Mouse (Mus musculus) CD4-positive helper T cell, adult 2 months (primary cell): Measurements from ENCODE around the gene Tecpr2.

Experiments used
- DNase-seq: peaks from one replicate; pipeline ENCODE4 v3.0.0-alpha.2; 2012; ENCODE audit warnings: low read depth, missing footprints, low spot score

Gene Tecpr2

DNA sequence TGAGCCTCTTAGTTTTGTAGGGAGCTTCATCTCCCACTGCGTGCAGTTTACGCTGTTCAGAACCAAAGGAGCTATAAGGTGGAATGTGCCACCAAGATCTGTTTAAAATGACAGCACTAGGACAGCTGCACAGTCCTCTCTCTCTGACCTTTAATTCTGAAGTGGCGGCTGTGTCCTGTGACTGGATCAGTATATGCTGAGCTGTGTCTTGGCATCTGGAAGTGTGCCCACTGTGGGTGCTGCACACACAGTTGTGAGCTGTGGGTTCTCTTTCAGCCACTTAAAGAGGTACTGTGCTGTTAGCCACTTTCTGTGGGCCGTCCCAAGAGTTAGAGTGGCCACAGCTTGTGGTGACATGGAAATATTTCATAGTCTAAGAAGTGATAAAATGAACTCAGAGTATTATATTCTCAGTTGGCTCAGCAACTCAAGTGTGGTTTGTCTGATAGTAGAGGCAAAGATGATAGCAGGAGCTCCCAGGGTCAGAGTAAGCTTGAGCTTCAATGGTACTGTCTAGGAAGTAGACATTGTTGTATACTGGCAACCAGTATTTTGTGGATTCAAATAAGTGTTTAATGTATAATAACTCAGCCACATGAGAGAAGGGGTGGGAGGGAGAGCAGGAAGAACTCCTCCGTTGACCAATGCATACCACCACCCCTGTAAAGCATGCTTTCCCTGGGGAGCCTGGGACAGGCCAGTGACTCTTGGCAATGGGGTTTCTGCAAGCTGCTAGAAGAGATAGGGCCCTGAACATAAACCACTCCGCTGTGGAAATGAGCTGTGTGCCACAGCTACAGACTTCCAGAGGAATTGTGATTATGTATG is 59.2 kb downstream of the Tecpr2 start:
- DNase-seq, result no peak

DNA sequence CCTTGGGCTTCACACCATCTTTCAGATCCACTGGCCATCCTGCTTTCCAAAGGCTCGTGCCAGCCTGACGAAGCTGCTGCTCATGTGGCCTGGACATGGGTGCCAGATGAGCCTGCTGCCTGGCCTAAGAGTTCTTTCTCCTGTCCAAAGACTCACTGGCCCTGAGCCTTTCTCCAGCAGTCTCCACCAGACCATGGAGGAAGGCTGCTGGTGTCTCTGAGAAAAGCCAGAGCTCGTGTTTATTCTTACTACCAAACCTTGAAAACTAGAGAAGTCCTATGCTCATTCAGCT is 59.8 kb downstream of the Tecpr2 start:
- no peak for DNase-seq

DNA sequence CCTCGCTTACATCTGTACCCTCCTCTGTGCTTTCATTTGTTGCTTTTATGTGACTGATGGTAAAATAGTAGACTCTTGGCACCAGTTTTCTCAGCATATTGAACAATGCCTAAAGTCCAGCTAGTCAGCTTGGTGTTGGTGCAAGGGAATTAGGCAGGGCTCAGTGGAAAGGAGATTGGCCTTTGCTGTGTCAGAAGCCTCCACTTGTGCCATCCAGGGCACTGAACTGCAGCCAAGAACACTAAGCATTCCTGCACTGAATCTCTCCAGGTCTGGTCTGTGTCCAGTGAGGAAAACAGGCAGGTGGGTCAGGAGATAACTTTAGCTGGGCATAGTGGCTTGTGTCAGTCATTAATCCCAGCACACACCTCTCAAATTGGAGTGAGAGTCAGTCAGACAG is 60.3 kb downstream of the Tecpr2 start:
- no peak for DNase-seq

DNA sequence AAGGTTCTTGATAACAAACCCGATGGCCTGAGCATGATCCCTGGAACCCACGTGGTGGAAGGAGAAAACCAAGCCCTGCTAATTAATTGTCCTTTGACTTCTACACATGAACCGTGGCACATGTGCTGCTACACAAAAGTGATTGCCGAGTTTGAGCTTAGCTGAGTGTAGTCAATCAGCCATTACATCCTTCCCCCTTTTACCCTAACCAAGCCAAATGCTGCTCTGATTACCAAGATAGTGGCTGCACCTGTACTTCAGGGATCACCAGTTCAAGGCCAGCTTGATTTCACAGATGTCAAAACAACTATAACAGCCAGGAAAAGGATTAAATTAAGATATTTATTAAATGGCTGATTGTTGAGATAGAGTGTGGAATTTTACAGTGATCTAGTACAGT is 61.1 kb downstream of the Tecpr2 start:
- DNase-seq, result no peak

DNA sequence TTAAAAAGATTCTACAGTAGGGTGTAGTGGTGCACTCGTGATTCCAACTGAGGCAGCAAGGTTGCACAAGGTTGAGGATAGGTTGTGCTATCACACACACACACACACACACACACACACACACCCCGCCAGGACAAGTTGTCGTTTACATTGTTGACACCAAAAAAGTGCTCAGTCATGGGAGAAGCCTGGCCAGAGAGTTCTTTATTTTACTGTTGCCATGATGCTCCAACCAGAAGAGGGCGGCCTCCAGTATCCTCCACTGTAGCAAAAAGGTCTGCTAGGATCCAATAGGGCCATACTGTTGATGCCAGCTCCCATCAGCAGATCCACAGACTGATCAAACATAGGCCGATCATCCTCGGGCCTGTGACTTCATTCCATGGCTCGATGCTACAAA is 62.2 kb downstream of the Tecpr2 start:
- no peak for DNase-seq

DNA sequence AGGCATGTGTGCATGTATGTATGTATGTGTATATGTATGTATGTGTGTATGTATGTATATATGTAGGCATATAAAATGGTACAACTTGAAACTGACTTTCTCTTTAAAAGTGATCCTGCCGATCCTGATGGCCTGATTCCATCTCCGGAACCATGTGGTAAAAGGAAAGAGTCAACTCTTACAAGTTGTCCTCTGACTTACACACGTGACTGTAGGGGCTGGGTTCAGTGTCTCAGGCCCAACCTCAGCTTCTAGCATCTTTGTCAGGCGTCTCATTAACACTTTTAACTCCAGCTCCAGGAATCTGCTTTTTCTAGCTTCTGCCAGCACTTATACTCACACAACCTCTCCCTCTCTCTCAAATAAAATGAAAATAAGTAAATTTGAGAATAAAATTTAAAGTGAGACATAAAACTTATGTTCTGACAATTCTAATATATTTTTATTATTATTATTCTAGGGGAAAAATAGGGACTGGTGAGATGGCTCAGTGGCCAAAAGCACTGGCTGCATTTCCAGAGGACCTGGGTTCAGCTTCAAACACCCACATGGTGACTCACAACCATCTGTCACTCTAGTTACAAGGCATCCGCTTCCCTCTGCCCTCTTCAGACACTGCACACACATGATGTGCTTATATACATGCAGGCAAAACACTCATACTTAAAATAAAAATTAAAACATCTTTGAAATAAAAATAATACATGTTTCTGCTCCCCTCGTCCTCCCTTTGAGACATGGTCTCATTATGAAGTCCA is 63.7 kb downstream of the Tecpr2 start:
- no peak for DNase-seq

DNA sequence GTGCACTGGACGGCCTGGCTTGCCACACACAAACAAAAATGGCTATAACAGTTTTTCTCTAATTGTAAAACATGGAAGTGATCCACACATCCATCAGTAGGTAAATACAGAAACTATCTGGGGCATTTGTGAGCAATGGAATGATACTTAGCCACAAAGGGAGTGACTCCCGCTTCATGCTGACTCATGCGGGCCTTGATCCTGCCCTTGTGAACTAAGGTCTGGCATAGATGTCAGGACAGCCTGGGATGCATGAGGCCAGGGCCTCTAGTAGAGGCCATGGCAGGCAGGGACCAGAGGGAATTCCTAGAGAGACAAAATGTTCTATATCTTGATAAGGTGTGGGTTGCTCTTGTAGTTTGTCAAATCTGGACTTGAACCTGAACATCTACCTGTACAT is 64.4 kb downstream of the Tecpr2 start:
- DNase-seq, result no peak

DNA sequence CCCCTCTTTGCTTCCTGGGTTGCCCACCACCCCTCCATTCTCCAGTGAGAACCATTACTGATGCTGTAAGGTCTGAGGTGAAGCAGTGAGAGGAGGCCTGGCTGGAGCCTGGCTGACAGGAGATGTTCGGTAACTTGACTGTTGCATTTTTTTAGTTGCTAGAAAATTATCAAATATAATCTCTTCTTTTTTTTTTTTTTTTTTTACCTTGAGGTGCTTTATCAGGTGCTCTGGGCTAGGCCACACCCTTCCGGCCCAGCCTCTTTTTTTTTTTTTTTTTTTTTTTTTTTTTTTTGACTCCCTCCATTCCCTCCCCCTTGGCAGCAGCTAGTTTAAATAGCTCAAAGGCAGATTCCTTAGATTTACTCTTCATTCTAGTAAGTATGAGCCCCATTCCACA is 64.8 kb downstream of the Tecpr2 start:
- no peak for DNase-seq

DNA sequence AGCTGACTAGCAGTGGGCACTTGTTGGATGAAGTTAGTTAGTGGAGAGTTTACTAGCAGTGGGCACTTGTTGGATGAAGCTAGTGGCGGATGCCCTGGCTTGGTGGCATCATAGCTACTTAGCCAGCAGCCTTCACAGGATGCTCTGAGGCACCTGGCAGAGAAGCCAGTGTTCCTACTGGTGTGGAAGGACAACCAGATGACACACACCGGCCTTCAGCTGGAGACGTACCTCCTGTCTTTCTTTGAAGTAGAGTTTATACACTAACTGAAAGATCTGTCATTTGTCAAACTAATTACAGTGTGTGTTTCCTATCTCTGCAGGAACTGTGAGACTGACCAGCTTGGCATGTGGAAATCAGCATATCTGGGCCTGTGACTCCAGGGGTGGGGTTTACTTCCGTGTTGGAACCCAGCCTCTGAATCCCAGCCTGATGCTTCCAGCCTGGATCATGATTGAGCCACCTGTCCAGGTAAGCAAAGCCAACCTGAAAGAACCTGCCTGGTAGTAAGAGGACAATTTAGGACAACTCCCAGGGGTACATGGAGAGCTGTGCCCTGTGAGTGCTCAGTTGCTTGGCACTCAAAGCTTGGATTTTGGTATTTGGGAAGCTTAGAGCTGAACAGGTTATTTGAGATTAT is 65.4 kb downstream of the Tecpr2 start:
- DNase-seq, result no peak

DNA sequence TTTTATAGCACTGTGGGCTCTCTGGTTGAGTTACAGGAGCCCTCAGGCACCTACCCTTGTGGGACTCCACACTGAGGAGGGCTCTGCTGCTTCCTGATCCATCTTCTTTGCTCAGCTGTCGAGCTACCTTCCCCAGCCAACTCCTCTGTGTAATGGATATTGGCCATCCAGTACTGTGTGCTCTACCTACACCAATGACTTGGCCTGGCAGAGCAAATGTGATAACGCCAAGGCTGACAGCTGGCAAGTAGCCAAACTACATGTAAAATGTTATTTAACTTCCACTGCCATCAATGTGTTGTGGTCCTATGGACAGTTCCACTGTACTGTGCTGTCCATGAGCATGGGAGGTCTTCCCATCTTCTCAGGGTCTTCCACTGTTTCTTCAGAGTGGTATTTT is 72.9 kb downstream of the Tecpr2 start:
- no peak for DNase-seq

DNA sequence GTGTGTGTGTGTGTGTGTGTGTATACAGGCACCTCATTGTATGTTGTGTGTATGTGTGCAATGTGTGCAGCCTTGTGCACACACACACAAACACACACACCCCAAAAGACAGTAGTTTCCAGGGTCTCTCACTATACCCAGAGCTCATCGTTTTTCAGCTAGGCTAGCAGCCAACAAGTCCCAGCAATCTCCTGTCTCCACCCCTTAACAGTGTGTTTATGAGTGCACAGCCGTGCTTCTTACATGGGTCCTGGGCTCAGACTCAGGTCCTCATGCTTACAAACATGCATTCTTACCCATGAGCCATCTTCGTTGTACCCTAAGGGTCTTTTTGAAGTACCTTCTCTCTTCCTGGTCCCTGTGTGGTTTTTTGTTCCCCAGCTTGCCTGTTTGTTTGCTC is 76.4 kb downstream of the Tecpr2 start:
- no peak for DNase-seq

DNA sequence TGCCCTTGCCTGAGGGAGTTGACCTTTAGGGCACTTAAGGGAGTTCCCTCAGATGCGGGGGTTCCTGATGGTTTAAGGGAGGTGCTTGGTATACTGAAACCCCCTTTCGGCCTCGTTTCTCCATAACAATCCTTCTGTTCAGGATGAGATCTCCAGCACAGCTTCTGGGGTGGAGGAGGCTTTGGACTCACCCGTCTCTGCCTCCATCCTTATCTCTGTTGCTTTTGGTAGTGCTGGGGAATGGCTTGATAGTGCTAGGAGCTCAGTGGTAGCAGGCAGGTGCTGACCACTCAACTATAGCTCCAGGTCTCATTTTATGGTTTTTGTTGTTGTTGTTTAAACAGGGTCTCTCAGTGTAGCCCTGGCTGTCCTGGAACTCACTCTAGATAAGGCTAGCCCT is 77.0 kb downstream of the Tecpr2 start:
- no peak for DNase-seq

DNA sequence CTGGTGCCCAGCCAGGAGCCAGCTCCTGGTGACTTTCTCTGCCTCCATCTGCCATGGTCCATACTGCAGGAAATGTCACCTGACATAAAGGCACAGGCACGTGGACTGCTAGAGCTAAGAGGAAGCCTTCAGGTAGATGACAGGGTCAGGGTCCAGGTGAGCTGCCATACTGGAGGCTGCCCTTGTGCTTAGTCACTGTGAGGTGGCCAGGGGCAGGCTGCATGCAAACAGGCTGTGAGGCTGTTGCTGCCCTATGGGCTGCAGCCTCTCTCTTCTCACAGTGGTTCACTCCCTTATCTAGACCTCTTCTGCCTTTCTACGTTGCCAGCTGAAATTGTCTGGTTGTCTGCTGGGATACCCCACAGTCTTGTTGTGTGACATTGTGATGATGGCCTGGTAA is 78.1 kb downstream of the Tecpr2 start:
- no peak for DNase-seq

DNA sequence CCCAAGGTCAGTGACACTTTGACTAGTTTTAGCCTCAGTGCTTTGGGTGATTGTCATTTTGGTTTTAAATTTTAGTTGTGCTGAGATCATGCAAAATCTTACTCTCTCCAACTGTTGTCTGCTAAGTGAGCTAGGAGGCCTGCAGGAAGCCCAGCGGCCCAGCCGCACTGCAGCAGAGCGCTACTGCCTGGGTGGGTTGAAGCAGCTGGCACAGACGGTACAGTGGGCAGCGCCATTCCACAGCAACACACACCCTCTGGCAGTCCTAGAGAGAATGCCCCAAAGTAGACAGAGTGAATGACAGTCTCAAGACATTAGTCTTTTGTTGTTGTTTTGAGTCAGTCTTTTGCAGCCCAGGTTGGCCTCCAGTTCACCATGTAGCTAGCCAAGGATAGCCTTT is 81.3 kb downstream of the Tecpr2 start:
- DNase-seq, result no peak

DNA sequence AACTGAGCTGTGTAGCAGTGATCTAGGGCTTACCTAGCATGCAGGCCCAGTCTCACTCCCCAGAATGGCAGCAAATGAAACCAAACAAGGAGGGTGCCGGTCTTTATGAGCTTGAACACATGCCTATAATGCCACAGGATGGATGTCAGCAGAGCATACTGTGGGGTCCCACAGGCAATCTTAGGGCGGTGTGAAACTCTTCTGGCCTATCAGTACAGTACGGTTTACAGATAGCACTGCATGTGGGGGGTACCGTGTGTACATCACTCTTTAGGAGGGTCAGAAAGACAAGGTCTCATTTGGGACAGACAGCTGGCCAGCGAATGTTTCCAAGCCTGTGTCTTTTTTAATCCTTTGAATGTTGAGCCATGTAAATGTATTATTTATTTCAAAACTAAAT is 82.9 kb downstream of the Tecpr2 start:
- no peak for DNase-seq

DNA sequence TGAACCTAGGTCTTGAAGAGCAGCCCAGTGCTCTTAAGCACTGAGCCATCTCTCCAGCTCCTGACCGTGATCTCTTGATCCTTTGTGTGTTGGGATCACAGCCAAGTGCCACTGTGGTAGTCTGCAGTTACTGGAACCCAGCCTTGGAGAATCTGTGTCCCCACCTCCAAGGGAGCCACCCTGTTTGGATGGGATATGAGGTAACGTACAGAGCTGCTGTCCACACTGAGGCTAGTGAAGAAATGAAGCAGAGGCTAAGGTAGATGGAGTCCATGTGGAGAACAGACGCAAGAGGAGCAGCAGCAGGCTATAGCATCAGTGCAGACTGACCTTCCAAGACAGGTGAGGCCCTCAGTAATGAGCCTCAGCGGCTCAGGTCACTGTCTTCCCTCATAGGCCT is 84.8 kb downstream of the Tecpr2 start:
- no peak for DNase-seq

DNA sequence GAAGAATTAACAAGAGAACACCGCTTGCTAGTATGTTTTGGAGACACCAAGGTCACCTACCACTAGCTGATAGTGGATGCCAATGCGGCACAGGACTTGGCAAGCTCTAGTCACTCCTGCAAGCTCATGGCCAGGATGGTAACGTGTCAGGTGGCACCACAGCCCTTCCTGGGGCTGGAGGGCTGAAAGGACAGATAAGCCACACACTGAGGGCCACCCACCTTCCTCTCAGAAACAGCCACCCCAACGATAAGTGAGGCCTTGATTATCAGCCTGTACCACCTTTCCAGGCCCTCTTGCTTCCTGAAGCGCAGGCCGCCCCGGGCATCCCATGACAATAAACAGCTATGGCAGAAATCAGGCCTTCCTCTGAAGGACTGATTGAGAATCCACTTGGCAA is 85.2 kb downstream of the Tecpr2 start:
- DNase-seq, result no peak

DNA sequence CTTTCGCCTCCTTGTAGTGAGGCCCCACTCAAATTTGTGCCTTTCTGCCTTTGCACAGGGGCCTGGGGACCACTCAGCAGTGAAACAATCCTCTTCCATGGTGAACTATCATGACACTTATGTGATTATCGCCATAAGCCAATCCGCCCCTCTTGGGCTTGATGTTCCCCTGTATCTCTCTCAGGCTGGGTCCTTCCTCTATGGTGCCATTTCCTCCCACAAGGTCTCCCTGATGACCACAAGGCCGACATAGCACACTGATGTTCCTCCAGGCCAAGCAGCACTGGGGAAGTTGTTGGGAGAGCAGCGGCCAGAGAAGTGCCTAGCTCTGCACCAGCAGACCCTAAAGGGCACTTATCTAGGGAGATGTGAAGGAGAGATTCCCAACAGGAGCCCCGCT is 85.7 kb downstream of the Tecpr2 start:
- no peak for DNase-seq

DNA sequence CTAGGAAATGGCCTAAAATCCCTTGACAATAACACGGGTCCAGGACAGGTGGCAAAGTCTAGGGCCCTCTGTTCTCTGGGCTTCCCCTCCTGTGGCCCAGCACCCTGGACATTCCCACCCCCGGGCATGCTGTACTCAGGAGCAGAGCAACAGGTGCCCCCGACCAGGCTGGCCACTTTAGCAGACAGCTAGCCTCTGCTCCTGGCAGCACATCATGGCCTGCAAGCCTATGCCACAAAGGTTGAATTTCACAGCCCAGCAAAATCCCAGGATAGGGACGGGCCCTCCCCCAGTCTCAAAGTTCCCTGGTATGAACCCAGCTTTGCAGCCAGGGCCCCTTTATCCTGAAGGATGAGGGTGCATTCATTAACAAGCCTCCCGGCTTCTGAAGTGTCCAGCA is 86.3 kb downstream of the Tecpr2 start:
- no peak for DNase-seq

DNA sequence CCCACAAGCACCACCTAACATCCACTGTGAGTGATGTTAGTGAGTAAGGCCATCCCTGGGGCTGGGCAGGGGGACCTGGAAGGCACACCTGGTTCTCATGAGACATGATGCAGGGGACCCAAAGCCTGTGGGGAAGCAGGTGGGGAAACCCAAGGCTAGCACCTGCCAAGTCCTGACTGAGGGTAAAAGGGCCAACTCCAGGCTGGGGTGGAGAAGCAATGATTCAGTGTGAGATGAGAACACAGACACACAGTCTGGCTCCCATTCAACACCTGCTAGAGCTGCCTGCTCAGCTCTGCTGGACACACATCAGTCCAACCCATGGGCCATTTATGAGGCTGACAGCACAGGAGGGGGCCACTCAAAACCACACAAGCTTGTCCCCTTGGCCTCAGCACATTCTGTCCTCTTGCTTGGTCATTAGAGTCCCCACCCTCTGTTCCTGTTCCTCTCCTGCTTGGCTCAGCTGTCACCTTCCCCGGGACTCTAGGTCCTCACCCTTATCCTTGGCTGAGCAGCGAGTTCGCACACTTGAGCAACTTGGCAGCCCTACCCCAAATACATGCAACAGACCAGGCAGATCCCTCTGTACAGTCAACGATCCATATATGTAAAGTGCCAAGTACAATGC is 86.9 kb downstream of the Tecpr2 start:
- DNase-seq, result no peak

DNA sequence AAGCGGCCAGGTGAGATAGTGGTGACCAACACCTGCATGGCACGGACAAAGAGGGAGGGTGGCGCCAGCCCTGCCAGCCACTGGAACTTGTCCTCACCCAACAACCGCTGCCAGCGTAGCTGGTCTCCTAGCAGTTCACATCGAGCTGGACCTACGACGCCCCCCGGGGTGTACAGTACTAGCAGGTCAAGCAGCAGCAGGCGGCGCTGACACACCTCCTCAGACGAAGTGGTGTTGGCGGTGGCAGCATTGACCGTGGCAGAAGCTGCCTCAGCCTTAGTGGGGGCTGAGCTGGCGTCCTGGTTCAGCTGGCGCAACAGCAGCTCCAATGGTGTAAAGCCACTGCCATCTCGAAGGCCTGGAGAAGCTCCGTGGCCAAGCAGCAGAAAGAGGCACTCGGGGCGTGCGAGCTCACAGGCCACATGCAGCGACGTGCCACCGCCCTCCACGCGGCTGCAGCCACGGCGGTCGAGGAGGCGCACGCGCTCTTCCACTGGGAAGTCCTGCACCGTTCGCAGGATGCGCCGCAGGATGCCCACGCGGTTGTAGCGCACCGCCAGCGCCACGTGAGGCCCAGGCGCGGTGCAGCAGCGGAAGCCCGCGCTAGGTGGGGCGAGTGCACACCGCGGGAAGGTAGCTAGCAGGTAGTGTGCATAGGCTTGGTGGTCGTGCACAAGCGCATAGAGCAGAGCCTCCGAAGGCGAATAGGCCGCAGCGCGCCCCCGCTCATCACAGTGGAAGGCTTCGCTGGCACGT is 87.7 kb downstream of the Tecpr2 start:
- no peak for DNase-seq

DNA sequence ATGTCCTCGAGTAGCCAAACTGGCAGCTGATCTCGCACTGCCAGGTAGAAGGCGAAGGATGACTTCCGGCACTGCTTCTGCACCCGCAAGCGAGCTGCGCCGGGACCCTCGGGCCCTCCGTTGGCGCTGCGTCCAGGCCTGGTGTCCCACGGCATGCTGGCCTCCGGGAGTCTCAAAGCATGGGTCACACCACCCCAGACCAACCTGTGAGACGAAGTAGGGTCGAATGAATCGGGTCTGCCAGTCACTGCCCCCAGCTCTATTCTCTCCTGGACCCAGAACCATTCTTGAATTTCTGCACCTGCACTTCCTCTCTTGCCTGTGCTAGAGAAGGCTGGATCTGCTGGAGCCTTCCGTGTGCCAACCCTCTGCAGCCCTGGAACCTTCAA is 88.3 kb downstream of the Tecpr2 start:
- DNase-seq, result no peak
